Mouse (Mus musculus) heart, postnatal 0 days (tissue): ENCODE data around the gene Ciz1.

Experiments
- CTCF ChIP-seq: IDR thresholded peaks from 2 replicates; pipeline ENCODE4 v1.5.1; 2016; ENCODE audit warnings: antibody characterized with exemption, control low read depth, low read depth
- EP300 ChIP-seq: IDR thresholded peaks from 2 replicates; pipeline ENCODE4 v1.6.1; 2016; ENCODE audit warnings: antibody characterized with exemption, low read depth

- TF ChIP-seq CTCF (no peak), EP300 (no peak)
These were observed 31.4 kb upstream of the Ciz1 start for GRCm38 (mm10) chr2:32320721-32321120.
